Mouse (Mus musculus) neural tube, embryonic 15.5 days (tissue): ENCODE results near the gene Acod1. TPM values are rescaled to one million over a fixed set of nuclear protein-coding genes. Genes with fewer than 3 reads are reported as not detected.

Source experiments
- polyA plus RNA-seq: library from polyadenylated mRNA; unstranded; fragments of >200 nt; fragmentation: Nextera tagmentation; extraction: Ambion mirVana; gene quantifications from 2 replicates; pipeline ENCODE4 v1.2.1, GENCODE M21; 2015

Gene Acod1
- polyA plus RNA-seq, 1 experiment from 2014 or later: not detected

Other genes starting within 250 kb of the Acod1 start
- gene Kctd12, start 64.3 kb upstream of the Acod1 start, polyA plus RNA-seq: 13.2 and 14.4 TPM in 2 replicates
- gene Cln5, start 23.2 kb downstream of the Acod1 start, polyA plus RNA-seq: 12.9 and 15.9 TPM in 2 replicates
- 18.5 and 20.0 TPM in 2 replicates for gene Fbxl3, start 52.6 kb downstream of the Acod1 start, polyA plus RNA-seq